Mouse (Mus musculus): ENCODE data around the gene Cabin1. TPM values are rescaled to one million over a fixed set of nuclear protein-coding genes. Genes with fewer than 3 reads are reported as not detected.

Gene Cabin1
- 32.9 and 41.2 TPM in 2 replicates for polyA plus RNA-seq (2012; rRNA removed)

DNA sequence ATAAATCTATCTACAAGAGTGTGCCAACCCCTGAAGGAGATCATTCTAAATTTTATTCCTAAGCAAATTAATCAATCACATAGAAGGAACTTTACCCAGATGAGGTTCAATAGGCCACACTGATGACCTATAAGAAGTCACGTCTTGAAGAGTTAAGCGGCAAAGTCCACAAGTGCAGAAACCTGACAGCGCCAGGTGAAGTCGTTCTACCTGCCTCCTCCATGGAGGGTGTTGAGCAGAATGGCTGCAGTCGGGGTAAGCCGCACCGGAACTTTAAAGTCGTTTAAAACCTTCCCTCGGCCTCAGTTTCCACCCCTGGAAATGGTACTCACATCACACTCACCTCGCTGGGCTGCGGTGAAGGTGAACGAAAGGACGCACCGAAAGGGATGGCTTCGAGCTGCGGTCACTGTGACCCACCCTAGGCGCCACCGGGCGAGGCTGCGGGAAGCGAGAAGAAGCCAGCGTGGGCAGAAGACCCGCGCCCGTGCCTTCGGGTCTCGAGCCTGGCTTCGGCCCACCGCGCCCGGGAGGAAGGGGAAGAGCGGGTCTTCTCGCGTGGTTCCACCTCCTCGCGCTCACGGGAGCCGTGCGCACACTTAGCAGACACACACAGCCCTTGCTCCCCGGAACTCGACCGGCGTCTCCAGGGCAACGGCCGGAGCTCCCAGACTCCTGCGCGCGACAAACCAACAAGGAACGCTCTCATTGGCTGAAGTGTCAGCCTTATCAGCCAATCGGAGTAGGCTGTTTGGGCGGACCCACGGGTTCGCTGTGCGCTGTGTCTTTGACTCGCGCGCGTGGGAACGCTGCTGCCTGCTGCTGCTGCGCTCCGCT is at the start of gene Cabin1:
TSS of gene Cabin1 (minus strand) at position 660 of the 837 bp plus-strand sequence.
- peak; percentile 87 for DNase-seq (ENCODE audit: low spot score)

DNA sequence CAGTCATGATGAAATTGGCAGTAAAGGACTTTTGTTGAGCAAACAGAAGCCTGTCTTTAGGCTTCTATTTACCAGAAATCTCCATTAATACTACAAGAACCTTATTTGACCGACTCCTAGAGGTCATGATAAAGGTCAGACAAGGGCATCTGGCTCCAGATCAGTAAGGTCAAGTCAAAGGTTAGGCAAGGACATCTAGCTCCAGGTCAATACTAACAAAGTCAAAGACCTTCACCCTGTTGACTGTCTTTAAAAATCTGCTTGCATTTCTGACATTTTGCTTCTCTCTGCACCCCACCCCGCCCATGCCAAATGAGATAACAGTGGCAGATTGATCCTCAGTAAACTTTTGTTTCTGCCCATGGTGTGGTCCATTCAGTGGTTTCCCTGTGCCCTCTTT is 40.1 kb upstream of the Cabin1 start:
- DNase-seq (ENCODE audit: low spot score), result no peak

DNA sequence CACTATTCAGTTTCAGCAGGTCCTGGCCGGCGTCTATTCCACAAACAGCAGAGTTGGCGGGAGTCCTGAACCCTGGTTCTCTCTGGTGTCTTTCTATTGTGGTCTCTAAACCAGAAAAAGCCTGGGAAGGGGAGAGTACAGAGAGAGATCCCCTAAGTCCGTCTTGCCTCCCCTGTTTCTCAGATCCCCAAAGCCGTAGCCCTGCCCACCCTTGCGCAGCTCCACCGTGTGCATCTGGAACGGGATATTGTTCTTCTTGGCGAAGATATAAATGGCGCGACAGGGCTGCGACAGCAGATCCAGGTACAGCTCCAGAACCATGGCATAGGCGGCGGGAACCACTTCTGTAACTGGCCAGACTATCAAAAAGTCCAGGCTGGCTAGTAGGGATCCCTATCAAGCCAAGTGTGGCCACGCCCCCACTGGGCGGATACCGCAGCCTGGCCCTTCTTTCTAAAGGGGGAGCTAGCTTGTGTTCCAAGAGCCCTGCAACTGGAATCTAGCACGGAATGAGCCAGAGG is 34.1 kb upstream of the Cabin1 start, which contains the start of gene Gstt1:
TSS of gene Gstt1 (minus strand) at position 409 of the 521 bp plus-strand sequence.
- no peak for DNase-seq (ENCODE audit: low spot score)

DNA sequence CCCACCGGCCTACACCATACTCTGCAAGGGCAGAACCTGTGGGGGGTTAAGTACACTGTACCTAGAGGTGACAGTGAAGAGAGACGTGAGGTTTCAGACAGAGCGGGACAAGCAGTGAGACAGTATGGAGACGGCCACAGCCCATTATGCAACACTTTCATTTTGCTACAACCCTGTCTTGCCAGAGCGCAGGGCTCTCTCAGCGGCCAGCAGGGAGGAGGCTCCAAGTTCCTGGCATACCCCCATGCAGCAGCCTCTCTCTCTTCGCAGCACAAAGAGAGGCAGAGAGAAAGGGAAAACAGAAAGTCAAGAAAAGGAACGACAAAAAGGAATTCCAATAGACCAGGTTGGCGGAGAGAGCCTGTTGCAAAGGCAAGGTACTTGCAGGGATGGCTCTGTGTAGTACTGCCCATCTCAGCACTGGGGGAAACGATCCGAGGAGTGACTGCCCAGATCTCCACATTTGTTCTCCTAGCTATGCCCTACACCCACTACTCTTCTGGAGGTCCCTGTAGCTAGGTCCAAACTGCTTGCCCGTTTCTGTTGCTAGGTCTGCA is 33.6 kb upstream of the Cabin1 start:
- DNase-seq (ENCODE audit: low spot score), result no peak

DNA sequence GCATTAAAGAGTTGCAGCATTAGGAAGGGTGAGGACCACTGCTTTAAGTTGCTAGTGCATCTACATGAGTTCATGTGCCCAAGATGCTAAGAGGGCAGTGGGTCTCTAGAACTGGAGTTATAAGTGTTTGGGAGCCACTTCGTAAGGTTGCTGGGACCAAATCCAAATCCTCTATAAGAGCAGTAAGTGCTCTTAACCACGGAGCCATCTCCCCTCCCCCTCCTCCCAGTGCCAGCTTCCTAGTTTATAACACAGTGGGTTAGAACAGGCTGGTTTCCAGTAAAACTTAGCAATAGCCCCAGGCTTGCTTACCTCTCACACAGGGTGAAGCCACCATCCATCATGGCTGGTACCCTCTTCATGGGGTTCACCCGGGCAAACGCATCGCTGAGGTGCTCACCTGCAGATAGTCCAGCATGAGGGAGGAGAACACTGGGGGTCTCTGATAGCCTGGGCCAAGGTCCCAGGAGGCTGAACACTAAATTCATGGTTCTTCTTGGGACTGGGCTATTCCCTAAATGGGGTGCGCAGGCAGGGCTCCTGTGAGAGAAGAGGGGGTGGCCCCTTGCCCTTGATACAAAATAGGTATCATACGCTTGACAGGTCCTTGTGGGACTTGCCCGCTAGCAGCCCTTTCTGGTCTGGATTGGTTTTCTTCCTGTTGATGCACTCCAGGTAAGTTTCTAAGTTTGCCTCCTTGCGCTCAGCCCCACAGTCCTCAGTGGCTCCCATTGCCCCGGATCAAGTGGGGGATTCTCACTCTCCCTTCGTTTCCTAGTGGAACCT is 32.8 kb upstream of the Cabin1 start:
- DNase-seq (ENCODE audit: low spot score), result no peak

DNA sequence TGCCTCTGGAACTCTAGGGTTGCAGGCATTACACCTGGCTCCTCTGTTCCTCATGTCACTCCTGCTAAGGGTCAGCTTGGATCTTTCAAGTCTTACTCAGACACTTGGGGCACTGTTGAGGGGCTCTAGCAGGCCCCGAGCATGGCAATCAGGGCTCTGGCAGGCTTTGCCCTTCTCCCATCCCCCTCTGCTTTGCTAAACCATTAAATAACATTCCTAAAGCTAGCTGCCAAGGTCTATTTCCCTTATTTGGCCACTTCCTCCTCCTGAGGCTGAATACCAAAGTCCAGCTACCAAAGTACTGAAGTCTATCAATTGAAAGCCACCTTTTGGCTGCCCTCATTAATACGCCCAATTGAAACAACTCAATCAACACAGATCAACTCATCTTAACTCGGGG is 30.7 kb upstream of the Cabin1 start:
- DNase-seq (ENCODE audit: low spot score), result no peak

DNA sequence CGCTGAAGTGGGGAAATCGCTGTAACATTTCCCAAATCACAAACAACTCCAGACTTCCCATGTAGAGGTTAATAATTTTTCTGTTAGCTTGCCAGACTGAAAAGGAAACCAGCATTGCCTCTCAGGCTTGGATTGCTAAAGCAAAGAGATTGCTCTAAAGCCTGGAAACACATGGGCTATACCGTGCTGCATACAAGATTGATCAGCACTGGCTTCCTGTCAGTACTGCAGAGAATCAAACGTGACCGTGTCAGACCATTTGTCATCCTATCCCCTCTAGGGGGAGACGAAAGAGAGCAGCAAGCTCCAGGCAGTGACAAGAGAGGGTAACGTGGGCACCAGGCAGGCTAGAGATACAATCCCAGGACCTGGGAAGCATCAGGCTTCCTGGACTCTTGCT is 26.6 kb upstream of the Cabin1 start:
- no peak for DNase-seq (ENCODE audit: low spot score)

DNA sequence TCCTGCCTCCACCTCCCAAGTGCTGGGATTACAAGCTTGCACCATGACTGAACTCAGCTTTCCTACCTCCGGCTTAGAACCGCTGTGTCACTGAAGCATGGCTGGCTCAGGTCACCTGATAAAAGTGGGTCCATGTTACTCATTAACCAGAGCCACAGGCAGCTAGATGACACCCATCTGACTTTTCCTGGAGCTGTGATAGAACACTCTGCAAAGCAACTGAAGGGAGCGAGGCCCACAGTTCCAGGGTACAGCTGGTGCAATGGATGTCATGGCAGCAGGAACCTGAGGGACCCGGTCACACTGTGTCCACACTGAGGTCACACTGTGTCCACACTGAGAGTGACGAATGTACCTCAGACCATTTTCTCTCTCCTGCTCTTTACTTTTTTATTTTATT is 25.7 kb upstream of the Cabin1 start:
- DNase-seq (ENCODE audit: low spot score), result no peak

DNA sequence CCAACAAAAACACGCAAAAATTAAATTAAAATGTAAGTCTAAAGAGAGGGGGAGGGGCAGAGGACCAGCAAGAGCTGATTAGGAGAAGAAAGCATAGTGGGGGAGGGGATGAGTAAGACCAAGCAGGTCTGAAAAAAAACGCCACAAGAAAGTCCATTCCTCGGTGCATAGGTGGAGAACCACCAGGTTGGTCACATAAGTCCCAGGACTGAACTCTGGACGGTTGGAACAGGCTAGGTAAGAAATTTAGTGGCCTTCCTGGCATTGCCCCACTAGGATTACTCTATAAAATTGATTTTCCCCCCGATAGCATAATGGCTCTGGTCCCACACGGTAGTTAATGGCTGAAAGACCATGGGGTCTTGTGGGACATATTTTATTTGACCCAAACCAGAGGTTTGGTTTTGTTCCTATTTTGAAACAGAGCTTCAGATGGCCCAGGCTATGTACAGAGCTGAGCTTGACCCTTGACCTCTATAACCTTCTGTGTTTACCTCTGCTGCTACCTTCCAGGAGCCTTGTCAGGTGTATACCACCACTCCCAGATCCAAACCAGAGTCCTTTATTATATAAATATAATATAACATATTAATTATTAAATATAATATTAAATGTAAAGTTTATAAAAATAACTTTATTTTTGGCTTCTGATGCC is 25.1 kb upstream of the Cabin1 start:
- DNase-seq (ENCODE audit: low spot score), result no peak

DNA sequence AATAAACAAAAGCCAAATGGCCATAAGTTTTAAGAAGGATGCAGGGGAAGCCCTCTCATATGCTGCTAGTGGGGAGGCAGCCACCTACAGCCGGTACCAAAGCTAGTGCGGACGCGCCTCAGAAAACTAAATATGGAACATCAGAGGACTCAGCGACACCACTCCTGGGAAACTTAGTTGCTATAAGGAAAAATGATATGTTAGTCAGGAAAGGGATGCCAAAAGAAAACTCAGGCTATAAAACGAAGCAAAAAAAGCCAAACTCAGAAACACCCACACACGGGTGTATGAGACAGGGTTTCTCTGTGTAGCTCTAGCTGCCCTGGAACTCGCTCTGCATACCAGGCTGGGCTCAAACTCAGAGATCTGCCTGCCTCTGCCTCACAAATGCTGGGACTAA is 24.1 kb upstream of the Cabin1 start:
- DNase-seq (ENCODE audit: low spot score), result no peak

DNA sequence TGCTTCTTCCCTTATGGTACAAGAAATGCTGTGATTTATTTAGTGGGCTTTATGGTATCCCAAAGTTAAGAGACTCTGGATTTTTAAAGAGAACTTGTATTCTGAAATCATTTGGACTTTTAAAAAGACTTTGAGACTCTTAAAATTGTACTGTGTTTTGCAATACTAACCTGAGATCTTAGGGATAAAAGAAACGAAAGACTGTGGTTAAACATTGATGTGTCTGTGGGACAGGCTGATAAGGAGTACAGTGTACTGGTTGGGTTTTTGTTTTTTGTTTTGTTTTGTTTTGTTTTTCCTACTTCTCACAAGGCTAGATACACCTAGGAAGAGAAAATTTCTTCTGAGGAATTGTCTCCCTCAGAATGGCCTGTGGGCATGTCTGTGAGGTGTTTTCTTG is 21.3 kb upstream of the Cabin1 start:
- no peak for DNase-seq (ENCODE audit: low spot score)

DNA sequence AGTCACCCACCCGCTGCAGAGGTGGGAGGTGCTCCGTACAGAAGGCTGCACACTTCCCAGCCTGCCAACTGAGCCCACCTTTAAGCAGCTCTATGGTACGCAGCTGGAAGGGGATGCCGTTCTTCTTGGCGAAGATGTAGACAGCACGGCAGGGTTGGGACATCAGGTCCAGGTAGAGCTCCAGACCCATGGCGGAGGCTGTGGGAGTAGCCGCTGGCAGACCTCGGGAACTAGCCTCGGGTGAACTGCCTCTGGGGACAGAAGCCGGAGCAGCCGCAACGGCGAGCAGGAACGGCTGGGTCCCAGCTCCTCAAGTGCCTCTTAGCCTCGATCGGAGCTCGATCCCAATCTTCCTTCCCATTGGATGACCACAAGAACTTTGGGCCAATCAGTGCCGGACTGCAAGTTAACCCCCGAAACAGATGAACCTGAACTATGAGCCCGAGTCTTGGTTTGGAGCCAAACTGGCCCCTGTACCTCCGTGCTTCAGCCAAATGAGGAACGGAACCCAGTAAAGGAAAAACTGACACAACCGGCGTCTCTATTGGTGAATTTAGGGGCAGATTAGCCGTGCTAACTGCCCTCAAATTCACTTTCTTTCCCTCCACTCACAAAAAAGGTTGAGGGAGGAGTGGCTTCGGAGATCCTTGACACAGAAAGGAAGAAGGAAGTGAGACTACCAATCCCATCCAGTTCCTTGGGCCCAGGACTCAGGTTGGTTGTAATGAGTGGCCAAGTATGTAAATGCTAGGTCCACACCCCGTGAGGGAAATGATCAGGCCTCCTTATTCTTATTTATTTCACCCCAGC is 16.8 kb upstream of the Cabin1 start, which contains the start of the genes Gm20441 and Gstt3:
TSS of gene Gm20441 (minus strand) at position 186 of the 810 bp plus-strand sequence.
TSS of gene Gstt3 (minus strand) at position 646 of the 810 bp plus-strand sequence.
- DNase-seq (ENCODE audit: low spot score), result peak; percentile 68

DNA sequence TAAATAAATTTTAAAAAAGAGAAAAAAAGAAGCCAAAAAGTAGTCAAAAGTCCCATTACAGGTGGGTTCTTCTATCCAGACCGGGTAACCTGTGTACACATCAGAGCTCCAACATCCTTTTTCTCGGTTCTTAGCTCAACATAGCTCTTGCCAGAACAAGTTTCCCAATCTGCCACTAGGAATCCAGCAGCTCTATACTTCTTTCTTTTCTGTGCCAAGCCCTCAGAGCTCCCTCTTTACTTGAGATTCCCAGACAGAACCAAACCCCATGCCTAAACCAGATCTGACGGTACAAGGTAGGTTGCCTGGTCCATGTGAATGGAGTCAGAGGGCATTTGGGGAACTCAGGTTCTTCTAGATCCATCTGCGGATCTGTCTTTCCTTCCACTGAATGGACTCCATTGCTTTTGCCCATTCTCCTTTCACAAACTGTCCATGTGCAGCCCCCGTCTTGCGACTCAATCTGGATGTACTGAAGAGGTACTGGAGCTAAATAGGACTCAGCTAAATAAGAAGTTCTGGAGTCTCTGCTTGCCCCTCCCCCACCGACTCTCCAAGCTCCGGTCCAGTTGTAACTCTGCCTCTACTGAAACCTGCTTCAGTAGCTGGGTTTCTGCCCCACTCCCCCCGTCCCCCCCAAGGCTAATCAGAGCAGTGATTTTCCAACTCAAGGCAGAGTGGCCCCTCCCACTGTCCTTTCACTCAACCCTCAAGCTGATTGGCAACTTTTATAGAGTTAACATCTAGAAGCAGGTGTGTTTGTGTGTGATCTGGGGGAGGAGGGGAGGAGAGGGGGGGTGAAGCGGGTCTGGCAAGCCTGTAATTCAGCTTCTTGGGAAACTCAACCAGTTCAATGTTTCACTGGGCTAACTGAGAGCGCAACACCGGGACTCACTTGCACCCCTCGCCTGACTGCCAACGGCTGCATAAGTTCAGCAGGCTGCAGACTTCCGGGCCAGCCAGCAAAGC is 15.3 kb upstream of the Cabin1 start:
- DNase-seq (ENCODE audit: low spot score), result no peak

DNA sequence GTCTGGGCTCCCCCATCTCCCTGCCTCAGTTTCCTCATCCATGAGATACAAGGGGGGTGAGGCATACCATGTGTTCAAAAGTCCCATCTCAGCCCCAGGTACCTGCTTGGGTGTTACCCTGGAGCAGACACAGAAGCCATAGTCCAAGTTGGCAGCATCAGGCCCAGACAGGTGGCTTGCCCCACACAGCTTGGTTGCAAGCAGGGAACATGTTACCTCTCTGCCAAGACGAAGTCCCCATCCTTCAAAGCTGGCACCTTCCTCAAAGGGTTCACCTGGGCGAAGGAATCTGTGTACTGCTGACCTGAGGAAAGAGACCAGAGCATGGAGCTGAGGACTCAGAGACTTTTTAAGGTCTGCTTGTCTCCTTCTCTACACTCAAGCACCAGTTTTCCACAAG is 13.7 kb upstream of the Cabin1 start:
- no peak for DNase-seq (ENCODE audit: low spot score)

DNA sequence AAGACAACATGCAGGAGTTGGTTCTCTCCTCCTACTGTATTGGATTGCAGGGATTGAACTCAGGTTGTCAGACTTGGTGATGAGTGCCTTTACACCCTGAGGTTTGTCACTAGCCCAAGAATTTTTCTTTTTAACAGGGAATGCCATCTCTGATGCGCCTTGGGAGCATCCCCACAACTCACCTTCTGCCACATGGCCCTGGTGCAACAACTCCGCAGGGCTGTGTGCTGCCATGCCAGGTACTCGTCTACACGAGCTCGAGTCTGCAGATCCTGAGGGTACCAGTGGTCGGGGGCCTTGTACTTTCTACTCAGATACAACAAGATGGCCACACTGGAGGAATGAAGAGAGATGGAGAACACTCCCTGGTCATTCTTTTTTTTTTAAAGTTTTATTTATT is 12.4 kb upstream of the Cabin1 start:
- no peak for DNase-seq (ENCODE audit: low spot score)

DNA sequence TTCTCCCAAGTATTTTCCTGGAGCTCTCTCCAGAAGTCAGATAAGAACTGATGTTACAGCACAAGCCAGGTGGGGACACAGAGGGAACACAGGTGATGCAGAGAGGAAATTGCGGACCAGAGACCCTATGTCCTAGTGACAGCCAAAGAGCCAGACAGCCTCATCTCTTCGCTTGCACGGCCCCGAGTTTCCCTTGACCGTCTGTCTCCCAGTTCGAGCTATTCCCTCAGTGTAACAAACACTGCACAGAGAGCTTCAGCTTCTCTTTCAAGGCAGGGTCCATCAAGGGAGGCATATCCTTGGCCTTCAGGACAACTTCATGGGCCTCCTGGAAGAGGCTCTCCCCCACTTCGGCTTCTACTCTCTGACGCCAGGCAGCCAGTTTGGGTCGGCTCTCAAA is 10.4 kb upstream of the Cabin1 start:
- DNase-seq (ENCODE audit: low spot score), result no peak

DNA sequence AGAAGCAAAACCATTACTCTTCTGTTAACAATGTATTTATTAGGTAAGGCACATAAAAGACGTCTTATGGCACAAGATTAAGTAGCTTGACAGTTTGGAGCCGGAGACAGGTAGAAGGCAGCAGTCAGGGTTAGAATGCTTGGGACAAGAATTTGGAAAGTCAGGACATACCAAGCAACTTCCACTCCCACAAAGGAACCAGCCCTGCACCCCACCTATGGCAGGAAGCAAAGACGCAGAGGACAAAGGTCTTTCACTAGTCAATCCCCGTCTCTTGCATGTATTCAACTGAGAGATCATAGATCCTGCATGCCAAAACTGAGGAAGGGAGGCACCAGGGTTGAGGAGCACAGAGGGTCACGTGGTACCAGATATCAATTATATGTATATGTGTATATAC is 10.0 kb upstream of the Cabin1 start:
- no peak for DNase-seq (ENCODE audit: low spot score)

DNA sequence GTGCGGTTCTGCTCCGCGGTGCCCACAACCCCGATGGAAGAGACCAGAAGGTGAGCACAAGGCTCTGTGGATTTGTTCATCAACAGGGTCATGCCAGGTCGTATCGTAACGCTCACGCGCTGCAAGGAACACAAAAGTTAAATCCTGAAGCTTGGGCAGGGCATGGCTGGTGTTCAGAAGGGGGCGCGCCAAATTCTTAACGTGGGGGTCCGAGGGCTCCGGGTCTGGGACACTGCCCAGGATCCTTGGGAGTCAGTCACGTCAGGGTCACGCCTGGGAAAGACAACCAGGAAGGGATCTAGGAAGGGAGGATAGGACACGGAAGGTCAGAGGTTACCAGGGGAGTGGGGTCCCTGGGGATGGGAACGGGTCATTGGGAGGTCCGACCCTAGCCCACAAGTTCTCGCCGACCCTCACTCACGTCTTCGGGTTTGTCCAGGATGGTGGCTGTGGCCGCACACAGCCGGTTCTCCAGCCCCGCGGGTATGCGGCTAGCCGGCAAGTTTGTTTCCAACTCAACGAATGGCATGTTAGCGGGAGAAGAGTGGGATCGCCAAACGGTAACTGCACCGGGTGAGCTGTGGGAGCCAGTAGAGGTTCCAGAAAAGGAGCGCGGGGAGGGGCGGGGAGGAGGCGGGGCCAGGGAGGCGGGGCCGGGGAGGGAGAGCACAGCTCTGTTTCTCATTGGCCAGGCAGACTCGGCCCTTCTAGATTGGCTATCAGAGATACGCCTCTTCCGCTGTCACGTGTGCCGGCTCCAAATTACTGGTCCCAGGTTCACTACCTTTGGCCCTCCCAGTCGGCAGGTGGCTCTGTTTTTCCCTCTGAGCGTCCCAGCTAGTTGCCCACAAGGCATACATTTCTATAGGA is 8.9 kb upstream of the Cabin1 start, which contains the start of gene Ddt:
TSS of gene Ddt (minus strand) at position 620 of the 870 bp plus-strand sequence.
- peak; percentile 66 for DNase-seq (ENCODE audit: low spot score)

Measured in urinary bladder, adult 2 months (tissue).